Mouse (Mus musculus) megakaryocyte, embryonic 14.5 days (primary cell): ENCODE results near the gene Zbtb9.

Experiments used
- FLI1 ChIP-seq: IDR thresholded peaks from 2 replicates; pipeline ENCODE4 v1.6.1; 2012; ENCODE audit warnings: low read length, inconsistent platforms, mixed read lengths
- GATA1 ChIP-seq: IDR thresholded peaks from 3 replicates; pipeline ENCODE4 v1.6.1; 2012; ENCODE audit warnings: mixed read lengths, low read length, inconsistent platforms, borderline replicate concordance

DNA sequence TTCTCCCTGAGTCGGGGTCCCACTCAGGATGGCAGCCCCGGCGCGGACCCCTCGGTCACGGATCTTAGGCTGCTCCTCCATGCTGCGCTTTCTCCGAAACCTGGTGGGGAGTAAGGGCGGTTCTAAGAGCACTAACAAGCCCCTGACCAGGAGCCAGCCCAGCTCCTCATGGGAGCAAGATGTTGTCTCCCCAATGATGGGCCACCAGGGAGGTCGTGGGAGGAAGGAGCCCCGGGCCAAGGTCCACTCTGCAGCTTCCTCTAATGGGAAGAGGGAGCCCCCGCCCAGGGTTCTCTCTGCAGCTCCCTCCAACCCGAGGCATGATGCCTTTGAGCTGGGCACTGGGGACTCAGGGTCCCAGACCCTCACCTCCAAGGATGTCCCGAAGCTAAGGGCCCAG lies 56.5 kb downstream of the Zbtb9 start:
- no peak for TF ChIP-seq GATA1
- TF ChIP-seq FLI1 = no peak
